Mouse (Mus musculus) lung, adult 2 months (tissue): ENCODE measurements around the gene Efcab12.

Source experiments
- CTCF ChIP-seq: fragments of 200-500 bp; IDR thresholded peaks from 2 replicates; pipeline ENCODE4 v1.5.1; 2011; ENCODE audit warnings: mild to moderate bottlenecking, low read length, control low read depth; ENCODE audit not compliant: insufficient read depth
- POLR2A ChIP-seq: fragments of 200-500 bp; IDR thresholded peaks from 2 replicates; pipeline ENCODE4 v1.6.1; 2011; ENCODE audit warnings: low read depth, mild to moderate bottlenecking, control low read depth, low read length, borderline replicate concordance; ENCODE audit errors: extremely low read depth

- TF ChIP-seq CTCF (no peak), POLR2A (no peak)
Observed at GRCm38 (mm10) chr6:115879736-115880135, 41.5 kb upstream of the Efcab12 start.
